Mouse (Mus musculus): ENCODE measurements at regions not wholly inside any gene's neighbourhood (a gene's known extent, or its start where the extent isn't known, plus 50 kb on each side); places are given as distances from the start of the nearest gene placed in this dataset.

- no peak for ATAC-seq (replicated peaks; ENCODE audit: poor library complexity, severe bottlenecking)
Observed at GRCm38 (mm10) chr4:142424596-142424995, 185.4 kb upstream of the Kazn start.

GRCm38 (mm10) chr4:142420427-142420826, 181.2 kb upstream of the Kazn start:
- ATAC-seq (replicated peaks; ENCODE audit: poor library complexity, severe bottlenecking): no peak

DNA sequence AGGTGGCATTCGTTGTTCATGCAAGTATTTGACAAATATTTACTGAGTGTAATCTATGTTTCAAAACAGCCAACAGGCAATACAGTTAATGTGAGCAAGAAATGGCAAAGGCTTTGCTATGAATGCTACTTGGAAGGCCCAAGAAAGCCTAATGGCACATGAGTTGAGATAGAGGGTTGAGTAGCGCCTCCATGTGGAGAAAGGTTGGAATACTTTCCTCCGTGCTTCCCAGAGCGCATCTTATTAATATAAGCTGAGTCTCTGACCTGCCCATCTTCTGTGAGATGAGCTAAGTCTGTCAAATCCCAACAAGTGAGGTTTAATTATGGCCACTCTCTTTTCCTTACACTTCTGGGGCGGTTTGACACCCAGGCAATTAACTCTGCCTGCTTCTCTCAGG, 175.7 kb upstream of the Kazn start:
- ATAC-seq (replicated peaks; ENCODE audit: poor library complexity, severe bottlenecking): no peak

DNA sequence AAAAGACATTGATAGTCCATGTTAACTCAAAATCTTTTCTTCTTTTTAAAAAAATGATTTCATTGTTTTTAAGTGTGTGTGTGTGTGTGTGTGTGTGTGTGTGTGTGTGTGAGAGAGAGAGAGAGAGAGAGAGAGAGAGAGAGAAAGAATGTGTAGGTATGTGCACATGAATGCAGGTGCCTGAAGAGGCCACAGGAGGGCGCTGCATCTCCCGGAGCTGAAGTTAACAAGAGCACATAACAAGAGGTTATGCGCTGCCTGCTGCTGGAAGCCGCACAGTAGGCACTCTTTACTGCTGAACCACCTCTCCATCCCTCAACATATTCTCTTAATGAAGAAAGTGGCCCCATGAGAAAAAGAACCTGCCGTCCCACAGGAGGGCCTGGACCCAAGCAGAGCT, 172.6 kb upstream of the Kazn start:
- no peak for ATAC-seq (replicated peaks; ENCODE audit: poor library complexity, severe bottlenecking)

GRCm38 (mm10) chr4:142410596-142411573, 171.7 kb upstream of the Kazn start:
- ATAC-seq (replicated peaks; ENCODE audit: poor library complexity, severe bottlenecking): no peak

- no peak for ATAC-seq (replicated peaks; ENCODE audit: poor library complexity, severe bottlenecking)
Observed at GRCm38 (mm10) chr4:142397858-142398257, 158.7 kb upstream of the Kazn start.

- no peak for ATAC-seq (replicated peaks; ENCODE audit: poor library complexity, severe bottlenecking)
Observed at GRCm38 (mm10) chr4:142392924-142393323, 153.7 kb upstream of the Kazn start.

DNA sequence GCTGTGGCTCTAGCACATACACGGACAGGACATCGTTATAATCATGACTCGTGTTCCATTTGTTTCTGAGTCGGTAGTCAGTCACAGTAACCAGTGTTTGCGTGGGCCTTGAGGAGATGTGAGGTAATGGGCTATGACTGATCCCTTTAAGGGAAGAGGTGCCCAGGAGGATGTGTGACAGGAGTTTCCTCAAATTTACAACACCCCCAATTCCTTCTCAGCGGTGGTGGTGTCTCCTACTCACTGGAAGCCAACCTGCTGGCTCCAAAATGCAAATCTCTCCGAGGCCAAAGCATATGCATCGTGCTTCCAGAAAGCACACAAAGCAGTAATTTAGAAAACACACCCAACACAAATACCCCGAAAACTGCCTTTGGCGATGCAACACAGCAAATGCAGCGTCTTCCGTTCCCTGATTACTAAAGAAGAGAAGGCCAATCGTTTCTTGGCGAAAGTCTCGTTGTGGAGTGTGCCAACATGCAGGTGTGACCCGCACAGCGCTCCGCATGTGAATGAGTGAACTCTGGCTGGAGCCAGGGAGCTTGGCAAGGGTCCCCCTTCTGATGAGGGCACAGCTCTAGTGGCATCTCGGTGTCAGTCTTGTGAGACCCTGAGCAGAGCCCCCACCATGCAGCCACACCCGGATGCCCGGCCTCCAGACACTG, 151.5 kb upstream of the Kazn start:
- ATAC-seq (replicated peaks; ENCODE audit: poor library complexity, severe bottlenecking): no peak

GRCm38 (mm10) chr4:142388476-142388875, 149.3 kb upstream of the Kazn start:
- no peak for ATAC-seq (replicated peaks; ENCODE audit: poor library complexity, severe bottlenecking)

- no peak for ATAC-seq (replicated peaks; ENCODE audit: poor library complexity, severe bottlenecking)
Observed at GRCm38 (mm10) chr4:142381168-142381567, 142.0 kb upstream of the Kazn start.

DNA sequence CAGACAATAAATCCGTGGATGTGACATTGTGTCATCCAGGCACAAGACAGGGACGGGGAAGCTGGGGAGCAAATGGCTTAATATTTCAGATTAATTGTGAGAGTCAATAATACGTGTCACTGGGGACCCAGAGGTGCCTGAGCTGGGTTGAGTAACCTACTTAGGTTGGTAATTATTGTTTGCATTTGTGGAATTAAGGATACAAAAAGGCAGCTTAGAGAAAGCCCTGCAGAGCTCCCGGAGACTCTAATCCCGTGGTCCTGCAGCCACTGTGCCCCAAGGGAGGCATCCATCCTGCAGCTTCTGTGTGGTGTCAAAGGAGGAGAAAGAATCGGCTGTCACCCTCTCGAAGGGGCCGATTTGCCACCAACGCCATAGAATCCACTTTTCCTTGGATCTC, 139.3 kb upstream of the Kazn start:
- no peak for ATAC-seq (replicated peaks; ENCODE audit: poor library complexity, severe bottlenecking)

GRCm38 (mm10) chr4:142367774-142368173, 128.6 kb upstream of the Kazn start:
- ATAC-seq (replicated peaks; ENCODE audit: poor library complexity, severe bottlenecking): no peak

DNA sequence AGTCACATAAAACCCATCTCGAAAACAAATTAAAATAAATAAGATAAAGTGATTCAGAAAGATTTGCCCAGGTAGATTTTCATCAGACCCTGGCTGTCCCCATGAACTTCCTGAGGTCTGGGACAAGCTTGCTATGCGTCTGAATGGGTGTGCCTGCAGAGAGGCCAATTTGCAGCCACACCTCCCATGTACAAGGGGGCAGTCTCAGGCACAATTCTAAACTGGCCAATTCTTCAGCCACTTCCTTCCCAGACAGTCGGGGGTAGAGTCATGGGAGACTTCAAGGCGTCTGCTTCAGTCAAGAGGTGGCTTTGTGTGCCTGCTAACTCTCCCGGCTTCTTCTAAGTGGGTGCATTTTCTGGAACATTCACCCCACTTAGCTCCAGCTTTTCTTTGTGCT, 122.9 kb upstream of the Kazn start:
- no peak for ATAC-seq (replicated peaks; ENCODE audit: poor library complexity, severe bottlenecking)

- ATAC-seq (replicated peaks; ENCODE audit: poor library complexity, severe bottlenecking): no peak
Observed at GRCm38 (mm10) chr4:142358866-142359265, 119.7 kb upstream of the Kazn start.

- ATAC-seq (replicated peaks; ENCODE audit: poor library complexity, severe bottlenecking): no peak
Observed at GRCm38 (mm10) chr4:142355387-142355786, 116.2 kb upstream of the Kazn start.

GRCm38 (mm10) chr4:142353526-142353925, 114.3 kb upstream of the Kazn start:
- ATAC-seq (replicated peaks; ENCODE audit: poor library complexity, severe bottlenecking): no peak

DNA sequence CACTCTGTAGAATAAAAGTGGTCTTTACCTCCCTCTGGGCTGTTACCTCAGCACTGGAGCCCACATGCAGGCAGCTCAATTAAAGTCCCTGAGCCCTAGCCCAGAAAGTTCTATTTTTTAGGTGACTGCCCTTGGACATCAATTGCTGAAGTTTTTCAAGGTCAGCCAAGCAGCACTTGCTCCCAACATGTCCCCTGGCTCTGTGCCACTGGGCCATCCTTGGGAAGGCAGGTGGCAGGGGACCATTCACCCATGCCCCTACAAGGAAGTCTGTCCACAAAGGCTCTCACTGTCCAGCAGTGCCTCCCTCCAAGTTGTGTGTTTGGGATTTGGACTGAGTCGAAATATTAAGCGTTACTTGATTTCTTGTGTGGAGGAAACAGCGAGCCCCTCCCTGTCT, 112.6 kb upstream of the Kazn start:
- ATAC-seq (replicated peaks; ENCODE audit: poor library complexity, severe bottlenecking): no peak

DNA sequence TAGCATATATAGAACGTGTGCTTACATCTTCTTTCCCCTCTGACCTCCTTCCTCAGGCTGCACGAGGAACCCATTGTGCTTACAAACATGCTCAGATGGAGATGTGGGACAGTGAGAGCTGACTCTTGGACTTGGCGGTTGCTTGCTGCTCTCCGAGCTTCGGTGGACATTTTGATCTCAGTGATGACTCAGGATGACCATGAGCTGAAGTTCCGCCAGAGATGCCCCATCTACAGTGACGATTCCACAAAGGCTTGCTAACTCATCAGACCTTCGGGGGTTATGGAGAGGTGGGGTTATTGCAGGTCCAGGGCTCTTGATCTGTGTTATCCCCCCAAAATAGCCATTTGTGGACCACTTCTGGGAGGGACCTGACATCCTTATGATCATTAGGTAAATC, 111.8 kb upstream of the Kazn start:
- no peak for ATAC-seq (replicated peaks; ENCODE audit: poor library complexity, severe bottlenecking)

- peak; percentile 55 for ATAC-seq (replicated peaks; ENCODE audit: poor library complexity, severe bottlenecking)
Observed at GRCm38 (mm10) chr4:142348910-142349309, 109.7 kb upstream of the Kazn start.

- no peak for ATAC-seq (replicated peaks; ENCODE audit: poor library complexity, severe bottlenecking)
Observed at GRCm38 (mm10) chr4:142342482-142343206, 103.4 kb upstream of the Kazn start.

GRCm38 (mm10) chr4:142341305-142341704, 102.1 kb upstream of the Kazn start:
- no peak for ATAC-seq (replicated peaks; ENCODE audit: poor library complexity, severe bottlenecking)

Measured in granulocyte monocyte progenitor cell, adult 5-6 weeks (primary cell).